Mouse (Mus musculus): ENCODE measurements around the gene Cltc. TPM values are rescaled to one million over a fixed set of nuclear protein-coding genes. Genes with fewer than 3 reads are reported as not detected.
"Not testable (repeated sequence)": the region's sequence is repeated elsewhere in the genome, so short reads cannot be mapped to it uniquely, and the experiment has no call there.

Gene Cltc
- polyA plus RNA-seq (2016; fragmentation: Nextera tagmentation; extraction: Ambion mirVana) = 138 and 139 TPM in 2 replicates

GRCm38 (mm10) chr11:86757480-86758371 lies at the start of gene Cltc:
Gene Cltc, minus strand, starts transcription at chr11:86757565.
- Histone ChIP-seq H3K27me3 (ENCODE audit: insufficient read depth, poor library complexity, severe bottlenecking) (no peaks in the 10 kb centered on the region), H3K9me3 (no peaks in the 10 kb centered on the region), H3K4me3 (peak within 1 kb of the TSS; percentile 98), H3K36me3 (peaks cover 10% of the 10 kb centered on the region; the same call in 1 of the 2 replicates), H3K4me1 (replicated peaks) (peaks cover 30% of the 10 kb centered on the region), H3K27ac (peak within 1 kb of the TSS; percentile 98)
- peak; percentile 97 for DNase-seq (ENCODE audit: low spot score)
- WGBS = under 1% methylated on average over 73 of the region's 73 CpGs

DNA sequence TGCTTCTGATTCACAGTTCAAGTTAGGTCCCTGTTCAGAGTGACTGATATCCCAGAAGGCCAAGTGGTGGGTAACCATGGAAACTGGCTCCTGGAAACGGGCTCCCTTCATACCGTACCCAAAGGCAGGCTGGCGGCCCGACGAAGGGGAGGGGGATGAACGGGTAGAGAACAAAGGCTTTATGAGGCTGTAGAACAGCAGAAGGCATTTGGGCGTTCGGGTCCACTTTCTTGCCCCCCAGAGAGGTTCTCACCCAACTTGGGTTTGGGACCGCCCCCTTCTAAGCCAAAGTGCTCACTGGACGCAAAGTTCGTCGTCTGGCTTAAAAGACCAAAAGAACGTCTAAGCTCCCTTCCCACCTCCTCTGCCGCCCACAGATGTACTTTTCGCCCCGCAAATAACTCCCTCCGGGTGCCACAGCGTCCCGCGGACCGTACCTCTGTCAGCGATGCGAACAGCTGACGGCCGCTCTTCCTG lies 49.7 kb upstream of the Cltc start:
- under 1% methylated on average over 25 of the region's 25 CpGs for whole genome bisulfite sequencing
- H3K27ac ChIP-seq = peak overlapping the region; percentile 88
- peaks cover 43% of the 10 kb centered on the region for H3K36me3 ChIP-seq
- DNase-seq (ENCODE audit: low spot score) = peak; percentile 77
- no peaks in the 10 kb centered on the region for H3K9me3 ChIP-seq
- peaks cover 3% of the 10 kb centered on the region; the same call in 1 of the 2 replicates for H3K27me3 ChIP-seq (ENCODE audit: insufficient read depth, poor library complexity, severe bottlenecking)
- peaks cover 12% of the 10 kb centered on the region for H3K4me1 ChIP-seq (replicated peaks)
- H3K4me3 ChIP-seq = peak overlapping the region; percentile 88

DNA sequence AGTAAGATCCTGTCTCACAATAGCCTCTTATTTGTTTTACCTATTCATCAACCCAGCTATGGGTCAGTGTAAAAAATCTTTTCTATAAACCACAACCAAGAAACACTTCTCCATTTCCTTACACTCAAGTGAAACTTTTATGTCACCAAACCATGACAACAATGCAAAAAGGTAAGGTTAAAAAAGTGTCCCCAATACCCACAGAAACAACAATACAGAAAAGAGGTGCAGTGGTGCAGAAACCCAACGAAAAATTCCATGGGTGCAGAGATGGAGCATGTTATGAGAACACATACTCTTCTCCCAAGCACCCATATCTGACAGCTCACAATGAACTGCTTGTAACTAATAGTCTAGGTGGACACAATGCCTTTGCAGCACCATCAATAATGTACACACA lies 36.8 kb upstream of the Cltc start:
- no peaks in the 10 kb centered on the region for H3K4me1 ChIP-seq (replicated peaks)
- peaks cover 96% of the 10 kb centered on the region for H3K36me3 ChIP-seq
- WGBS = 84% methylated on average over 1 of the region's 1 CpGs
- H3K27me3 ChIP-seq (ENCODE audit: insufficient read depth, poor library complexity, severe bottlenecking) = no peaks in the 10 kb centered on the region
- no peak overlapping the region for H3K4me3 ChIP-seq
- no peak for DNase-seq (ENCODE audit: low spot score)
- no peaks in the 10 kb centered on the region for H3K9me3 ChIP-seq
- no peak overlapping the region for H3K27ac ChIP-seq

- not testable (repeated sequence) for H3K27ac ChIP-seq; H3K4me1 ChIP-seq (replicated peaks); H3K9me3 ChIP-seq; H3K4me3 ChIP-seq; DNase-seq (ENCODE audit: low spot score); H3K27me3 ChIP-seq (ENCODE audit: insufficient read depth, poor library complexity, severe bottlenecking)
- 93% methylated on average over 5 of the region's 5 CpGs for WGBS
- peaks cover 96% of the 10 kb centered on the region for H3K36me3 ChIP-seq
Observed at GRCm38 (mm10) chr11:86787436-86787835, 30.1 kb upstream of the Cltc start.

GRCm38 (mm10) chr11:86785767-86786166 lies 28.4 kb upstream of the Cltc start:
- WGBS = 91% methylated on average over 2 of the region's 2 CpGs
- no peak for DNase-seq (ENCODE audit: low spot score)
- peaks cover 98% of the 10 kb centered on the region for H3K36me3 ChIP-seq
- H3K27ac ChIP-seq = no peak overlapping the region
- H3K4me1 ChIP-seq (replicated peaks) = no peaks in the 10 kb centered on the region
- H3K27me3 ChIP-seq (ENCODE audit: insufficient read depth, poor library complexity, severe bottlenecking) = no peaks in the 10 kb centered on the region
- no peak overlapping the region for H3K4me3 ChIP-seq
- H3K9me3 ChIP-seq = no peaks in the 10 kb centered on the region

DNA sequence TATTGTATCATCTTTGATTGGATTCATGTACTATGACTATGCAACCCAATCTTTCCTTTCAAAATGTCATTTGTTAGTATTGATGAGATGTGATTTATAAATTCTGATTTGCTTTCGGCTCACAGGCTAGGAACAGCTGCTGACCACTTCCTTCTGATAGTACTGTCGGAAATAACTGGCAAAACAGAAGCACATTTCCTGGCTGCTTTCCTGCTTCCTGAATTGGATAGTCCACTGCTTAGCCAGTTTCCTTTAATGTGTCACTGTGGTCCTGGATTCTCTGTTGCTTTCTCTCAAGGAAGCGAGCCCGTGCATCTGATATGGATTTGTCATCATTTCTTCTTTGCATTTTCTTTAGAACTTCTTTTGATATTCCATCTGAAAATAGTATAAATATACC lies 12.5 kb upstream of the Cltc start:
- Histone ChIP-seq H3K4me3 (no peak overlapping the region), H3K27me3 (ENCODE audit: insufficient read depth, poor library complexity, severe bottlenecking) (no peaks in the 10 kb centered on the region), H3K36me3 (peaks cover 77% of the 10 kb centered on the region), H3K27ac (no peak overlapping the region), H3K9me3 (no peaks in the 10 kb centered on the region), H3K4me1 (replicated peaks) (no peaks in the 10 kb centered on the region)
- WGBS = 91% methylated on average over 4 of the region's 4 CpGs
- no peak for DNase-seq (ENCODE audit: low spot score)

GRCm38 (mm10) chr11:86764501-86764900 lies 7.1 kb upstream of the Cltc start:
- WGBS = 93% methylated on average over 2 of the region's 2 CpGs
- no peak for DNase-seq (ENCODE audit: low spot score)
- Histone ChIP-seq H3K36me3 (peaks cover 24% of the 10 kb centered on the region), H3K4me1 (replicated peaks) (no peaks in the 10 kb centered on the region), H3K27ac (no peak overlapping the region), H3K27me3 (ENCODE audit: insufficient read depth, poor library complexity, severe bottlenecking) (no peaks in the 10 kb centered on the region), H3K9me3 (no peaks in the 10 kb centered on the region), H3K4me3 (no peak overlapping the region)

DNA sequence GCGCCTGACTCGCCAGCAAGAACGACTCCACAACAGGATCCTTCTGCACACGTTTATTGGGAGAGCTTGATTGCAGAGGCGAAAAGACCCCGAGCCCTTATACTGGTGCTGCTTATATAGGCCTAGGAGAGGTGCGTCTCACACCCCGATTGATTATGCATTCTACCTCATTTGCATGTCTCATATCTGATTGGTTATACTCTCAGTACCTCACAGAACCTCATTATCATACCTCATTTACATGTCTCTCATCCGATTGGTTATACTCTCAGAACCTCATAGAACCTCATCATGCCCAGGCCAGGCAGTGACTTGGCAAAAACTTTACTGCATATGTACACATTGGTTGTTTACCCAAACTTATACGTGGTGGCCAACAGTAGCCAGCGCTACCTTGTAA lies 5.8 kb upstream of the Cltc start:
- 90% methylated on average over 11 of the region's 11 CpGs for WGBS
- DNase-seq (ENCODE audit: low spot score); H3K27me3 ChIP-seq (ENCODE audit: insufficient read depth, poor library complexity, severe bottlenecking); H3K9me3 ChIP-seq; H3K4me3 ChIP-seq; H3K27ac ChIP-seq; H3K4me1 ChIP-seq (replicated peaks): not testable (repeated sequence)
- peaks cover 10% of the 10 kb centered on the region for H3K36me3 ChIP-seq

DNA sequence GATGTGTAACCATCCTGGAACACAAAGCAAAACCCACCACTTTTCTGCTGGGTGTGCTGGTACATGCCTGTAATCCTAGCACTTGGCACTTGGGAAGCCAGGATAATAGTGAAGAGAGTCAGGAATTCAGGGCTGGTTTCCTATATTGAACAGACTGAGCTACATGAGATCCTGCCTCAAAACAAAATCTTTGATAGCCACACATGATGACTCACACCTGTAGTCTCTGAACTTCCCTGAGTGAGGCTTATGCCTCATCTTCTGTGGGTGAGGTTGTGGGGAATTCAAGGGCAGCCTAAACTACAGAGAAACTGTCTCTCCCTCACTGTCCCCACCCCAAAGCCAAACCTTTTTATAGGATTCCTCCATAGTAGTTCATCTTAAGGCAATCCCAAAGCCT lies 3.0 kb upstream of the Cltc start:
- H3K4me1 ChIP-seq (replicated peaks) = peaks cover 24% of the 10 kb centered on the region
- no peaks in the 10 kb centered on the region for H3K36me3 ChIP-seq
- no peak overlapping the region for H3K27ac ChIP-seq
- no peaks in the 10 kb centered on the region for H3K9me3 ChIP-seq
- DNase-seq (ENCODE audit: low spot score) = no peak
- no peaks in the 10 kb centered on the region for H3K27me3 ChIP-seq (ENCODE audit: insufficient read depth, poor library complexity, severe bottlenecking)
- no peak overlapping the region for H3K4me3 ChIP-seq

- Histone ChIP-seq H3K27ac (no peak overlapping the region), H3K27me3 (ENCODE audit: insufficient read depth, poor library complexity, severe bottlenecking) (no peaks in the 10 kb centered on the region), H3K9me3 (no peaks in the 10 kb centered on the region), H3K4me1 (replicated peaks) (peaks cover 27% of the 10 kb centered on the region), H3K4me3 (no peak overlapping the region), H3K36me3 (no peaks in the 10 kb centered on the region)
- 89% methylated on average over 2 of the region's 2 CpGs for WGBS
- no peak for DNase-seq (ENCODE audit: low spot score)
Observed at GRCm38 (mm10) chr11:86759886-86760285, 2.5 kb upstream of the Cltc start.

GRCm38 (mm10) chr11:86759226-86759625 lies 1.9 kb upstream of the Cltc start:
- peaks cover 27% of the 10 kb centered on the region for H3K4me1 ChIP-seq (replicated peaks)
- DNase-seq (ENCODE audit: low spot score) = no peak
- peak overlapping the region; percentile 98; the same call in 1 of the 2 replicates for H3K27ac ChIP-seq
- no peaks in the 10 kb centered on the region for H3K9me3 ChIP-seq
- no peaks in the 10 kb centered on the region for H3K36me3 ChIP-seq
- H3K27me3 ChIP-seq (ENCODE audit: insufficient read depth, poor library complexity, severe bottlenecking) = no peaks in the 10 kb centered on the region
- H3K4me3 ChIP-seq = no peak overlapping the region
- WGBS = 98% methylated on average over 1 of the region's 1 CpGs

- Histone ChIP-seq H3K36me3 (peaks cover 4% of the 10 kb centered on the region; the same call in 1 of the 2 replicates), H3K4me3 (peak overlapping the region; percentile 98), H3K27me3 (ENCODE audit: insufficient read depth, poor library complexity, severe bottlenecking) (no peaks in the 10 kb centered on the region), H3K4me1 (replicated peaks) (peaks cover 30% of the 10 kb centered on the region), H3K27ac (peak overlapping the region; percentile 98), H3K9me3 (no peaks in the 10 kb centered on the region)
- no peak for DNase-seq (ENCODE audit: low spot score)
- 45% methylated on average over 6 of the region's 6 CpGs for WGBS
Observed at GRCm38 (mm10) chr11:86758559-86758958, 1.2 kb upstream of the Cltc start.

DNA sequence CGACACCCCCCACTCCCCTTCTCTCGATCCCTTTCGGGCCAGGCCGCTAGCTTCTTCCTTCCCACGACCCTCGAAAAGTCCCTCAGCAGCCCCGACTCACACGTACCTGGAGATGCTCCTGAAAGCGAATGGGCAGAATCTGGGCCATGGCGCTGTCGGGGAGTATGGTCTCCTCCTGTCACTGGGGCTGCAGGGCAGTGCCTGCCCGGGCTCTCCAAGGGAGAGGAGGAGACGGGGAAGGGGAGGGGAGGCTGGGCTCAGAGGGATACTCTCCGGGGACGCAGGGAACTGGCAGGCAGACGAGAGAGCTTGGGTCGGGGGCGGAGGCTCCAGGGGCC lies 254 bp downstream of the Cltc start:
- Histone ChIP-seq H3K9me3 (no peaks in the 10 kb centered on the region), H3K4me1 (replicated peaks) (peaks cover 30% of the 10 kb centered on the region), H3K27me3 (ENCODE audit: insufficient read depth, poor library complexity, severe bottlenecking) (no peaks in the 10 kb centered on the region), H3K27ac (peak overlapping the region; percentile 98), H3K36me3 (peaks cover 13% of the 10 kb centered on the region; the same call in 1 of the 2 replicates), H3K4me3 (peak overlapping the region; percentile 98)
- WGBS = under 1% methylated on average over 18 of the region's 18 CpGs
- DNase-seq (ENCODE audit: low spot score) = no peak

All from hindbrain, embryonic 10.5 days (tissue).